Mouse (Mus musculus): Measurements from ENCODE around the gene Blmh. TPM values are rescaled to one million over a fixed set of nuclear protein-coding genes. Genes with fewer than 3 reads are reported as not detected.

The Blmh gene
- polyA plus RNA-seq, 1 experiment from 2014 or later, result 118 TPM

DNA sequence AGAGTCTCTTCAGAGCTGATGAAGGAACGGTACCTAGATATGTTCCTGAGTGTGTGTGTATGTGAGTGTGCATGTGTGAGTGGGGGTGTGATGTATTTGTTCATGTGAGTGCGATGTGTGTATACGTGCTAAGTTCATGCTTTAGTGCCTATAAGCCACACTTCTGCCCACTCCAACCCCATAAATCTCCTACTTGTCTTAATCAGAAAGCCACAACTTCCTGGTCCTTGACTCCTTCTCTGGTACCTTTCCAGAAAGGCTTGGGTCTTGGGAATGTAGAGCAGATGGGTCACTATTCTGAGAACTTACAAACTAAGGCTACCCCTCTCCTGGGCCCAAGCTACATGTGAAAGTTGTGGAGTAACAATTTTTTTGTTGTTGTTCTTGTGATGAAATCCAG, 25.9 kb upstream of the Blmh start:
- no peak for TF ChIP-seq CTCF (IDR thresholded peaks at IDR 0.05; ENCODE audit: low read depth)
- no peak for TF ChIP-seq EP300 (optimal IDR thresholded peaks at IDR 0.05)
- no peak for DNase-seq (ENCODE audit: low spot score)
- no peaks in the 10 kb centered on the region for H3K9me3 ChIP-seq (ENCODE audit: control insufficient read depth, low read length)
- 81% methylated on average over 3 of the region's 3 CpGs for WGBS
- no peak overlapping the region for H3K4me2 ChIP-seq (replicated peaks; ENCODE audit: low read depth)
- no peak overlapping the region for H3K9ac ChIP-seq (ENCODE audit: low read length)
- H3K27ac ChIP-seq (replicated peaks), result no peak overlapping the region
- H3K36me3 ChIP-seq (ENCODE audit: control insufficient read depth, insufficient read depth, low read length), result no peaks in the 10 kb centered on the region
- H3K4me3 ChIP-seq (ENCODE audit: low read depth, low read length), result no peak overlapping the region
- peaks cover 6% of the 10 kb centered on the region; the same call in 1 of the 2 replicates for H3K4me1 ChIP-seq (replicated peaks; ENCODE audit: control insufficient read depth, insufficient read depth)
- ATAC-seq (ENCODE audit: low FRiP score, low TSS enrichment), result no peak
- H3K27me3 ChIP-seq (ENCODE audit: control insufficient read depth, insufficient read depth, low read length), result no peaks in the 10 kb centered on the region

DNA sequence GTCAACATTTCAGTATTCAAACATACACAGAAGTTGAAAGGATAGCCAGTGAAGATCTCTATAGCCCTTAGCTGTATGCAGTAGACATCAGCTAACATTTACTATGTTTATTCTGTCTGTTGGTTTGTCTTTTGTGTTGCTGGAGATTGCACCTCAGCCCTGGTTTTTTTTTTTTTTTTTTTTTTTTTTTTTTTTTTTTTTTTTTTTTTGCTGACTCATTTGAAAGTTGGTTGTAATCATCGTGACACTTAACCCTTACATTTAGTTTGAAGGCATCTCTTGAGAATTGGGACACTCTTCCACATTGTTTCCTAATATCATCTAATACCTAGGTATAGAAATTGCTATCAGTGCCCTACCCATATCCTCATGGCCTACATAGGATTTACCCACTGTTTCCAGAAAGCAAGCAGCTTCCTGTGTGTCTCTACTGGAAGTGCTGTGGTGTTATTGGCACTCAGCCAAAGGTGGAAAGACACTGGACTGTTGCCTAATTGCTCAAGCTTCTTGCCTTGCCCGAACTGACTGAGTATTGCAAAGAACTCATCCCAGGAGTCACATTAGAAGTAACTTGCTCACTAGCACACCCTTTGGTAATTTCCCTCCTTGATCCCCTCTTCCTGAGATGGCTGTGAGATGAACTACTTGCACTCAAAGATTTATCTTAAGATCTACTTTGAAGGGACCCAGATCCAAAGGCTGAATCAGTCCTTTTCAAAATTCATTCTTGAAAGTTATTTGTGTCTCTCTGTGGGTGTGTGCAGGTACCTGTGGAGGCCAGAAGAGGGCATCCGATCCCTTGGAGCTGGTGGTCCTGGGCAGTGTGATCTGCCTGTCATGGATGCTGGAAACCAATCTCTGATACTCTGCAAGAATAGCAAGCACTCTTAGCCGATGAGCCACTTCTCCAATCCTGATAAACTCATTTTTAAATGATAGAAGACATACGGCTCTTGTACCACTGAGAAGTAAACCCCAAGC, 24.6 kb upstream of the Blmh start:
- no peak overlapping the region for H3K9ac ChIP-seq (ENCODE audit: low read length)
- DNase-seq (ENCODE audit: low spot score) (no peak), ATAC-seq (ENCODE audit: low FRiP score, low TSS enrichment) (no peak)
- H3K4me2 ChIP-seq (replicated peaks; ENCODE audit: low read depth), result no peak overlapping the region
- WGBS, result 50% methylated on average over 5 of the region's 5 CpGs
- H3K4me3 ChIP-seq (ENCODE audit: low read depth, low read length), result no peak overlapping the region
- peaks cover 4% of the 10 kb centered on the region; the same call in 1 of the 2 replicates for H3K4me1 ChIP-seq (replicated peaks; ENCODE audit: control insufficient read depth, insufficient read depth)
- TF ChIP-seq EP300 (optimal IDR thresholded peaks at IDR 0.05) (no peak), CTCF (IDR thresholded peaks at IDR 0.05; ENCODE audit: low read depth) (peak; percentile 71)
- H3K36me3 ChIP-seq (ENCODE audit: control insufficient read depth, insufficient read depth, low read length), result no peaks in the 10 kb centered on the region
- 0 out of 2 replicates have a peak overlapping the region, but pooled peaks have one; percentile 30 for H3K27ac ChIP-seq (replicated peaks)
- H3K9me3 ChIP-seq (ENCODE audit: control insufficient read depth, low read length), result no peaks in the 10 kb centered on the region
- H3K27me3 ChIP-seq (ENCODE audit: control insufficient read depth, insufficient read depth, low read length), result no peaks in the 10 kb centered on the region

DNA sequence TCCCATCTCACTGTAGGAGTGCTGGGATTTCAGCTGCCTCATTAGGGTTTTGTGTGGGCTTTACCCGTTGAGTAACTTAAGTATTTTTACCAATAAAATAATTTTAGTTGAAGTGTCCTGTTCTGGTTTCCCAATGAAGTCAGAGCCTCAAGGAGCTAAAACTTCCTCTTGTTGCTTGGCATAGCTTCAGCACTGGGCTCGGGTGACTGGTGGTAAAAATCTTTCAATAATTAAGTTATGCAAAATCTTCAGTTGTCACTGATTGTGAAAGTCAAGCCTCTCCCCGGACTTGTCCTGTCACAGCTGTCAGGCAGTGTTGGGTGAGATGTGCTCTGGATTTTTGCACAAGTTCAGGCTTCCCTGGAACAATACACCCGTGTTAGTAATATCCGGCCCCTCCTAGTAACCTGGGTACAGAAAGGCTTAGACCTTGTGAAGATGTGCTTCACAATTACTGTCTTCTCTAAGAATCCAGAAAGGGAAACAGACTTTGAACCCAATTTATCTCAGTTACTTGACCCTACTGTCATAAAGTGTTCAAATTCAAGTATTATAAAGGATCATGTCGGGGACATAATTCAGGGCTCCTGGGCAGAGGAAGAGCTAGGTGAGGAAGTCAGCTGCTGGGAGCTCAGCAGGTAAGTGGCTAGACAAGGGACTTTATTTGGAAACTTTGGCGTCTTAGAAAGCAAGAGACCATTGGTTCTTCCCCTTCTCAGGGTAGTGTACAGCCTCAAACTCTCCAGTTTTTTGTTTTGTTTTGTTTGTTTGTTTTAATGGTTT, 22.8 kb upstream of the Blmh start, which contains the start of gene Tmigd1:
TSS of gene Tmigd1 (plus strand) at position 581 of the 783 bp plus-strand sequence.
- 60% methylated on average over 7 of the region's 7 CpGs for WGBS
- TF ChIP-seq EP300 (optimal IDR thresholded peaks at IDR 0.05) (no peak), CTCF (IDR thresholded peaks at IDR 0.05; ENCODE audit: low read depth) (no peak)
- Histone ChIP-seq H3K9ac (ENCODE audit: low read length) (no peak within 1 kb of the TSS), H3K9me3 (ENCODE audit: control insufficient read depth, low read length) (no peaks in the 10 kb centered on the region), H3K27me3 (ENCODE audit: control insufficient read depth, insufficient read depth, low read length) (no peaks in the 10 kb centered on the region), H3K4me2 (replicated peaks; ENCODE audit: low read depth) (no peak within 1 kb of the TSS), H3K4me3 (ENCODE audit: low read depth, low read length) (no peak within 1 kb of the TSS), H3K4me1 (replicated peaks; ENCODE audit: control insufficient read depth, insufficient read depth) (peaks cover 4% of the 10 kb centered on the region; the same call in 1 of the 2 replicates), H3K36me3 (ENCODE audit: control insufficient read depth, insufficient read depth, low read length) (no peaks in the 10 kb centered on the region), H3K27ac (replicated peaks) (no peak within 1 kb of the TSS)
- no peak for ATAC-seq (ENCODE audit: low FRiP score, low TSS enrichment)
- DNase-seq (ENCODE audit: low spot score), result no peak

DNA sequence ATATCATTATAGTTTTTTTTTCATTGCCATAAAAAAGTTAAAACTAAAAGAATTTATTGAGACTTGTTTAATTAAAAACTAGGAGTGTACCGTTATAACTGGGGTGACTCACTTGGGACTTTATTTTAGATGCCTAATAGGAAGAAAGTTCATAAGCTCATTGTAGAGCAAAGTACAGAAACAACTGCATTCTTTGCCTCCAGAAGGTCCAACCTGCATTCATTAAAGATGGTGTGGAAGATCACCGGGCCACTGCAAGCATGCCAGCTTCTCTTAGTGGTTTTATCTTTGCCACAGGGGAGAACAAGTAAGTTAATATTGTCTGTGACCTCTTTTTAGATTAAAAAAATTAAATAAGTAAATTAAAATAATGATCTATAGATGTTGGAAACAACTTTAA, 20.3 kb upstream of the Blmh start:
- no peak for DNase-seq (ENCODE audit: low spot score)
- Histone ChIP-seq H3K36me3 (ENCODE audit: control insufficient read depth, insufficient read depth, low read length) (no peaks in the 10 kb centered on the region), H3K9me3 (ENCODE audit: control insufficient read depth, low read length) (no peaks in the 10 kb centered on the region), H3K4me3 (ENCODE audit: low read depth, low read length) (no peak overlapping the region), H3K27ac (replicated peaks) (no peak overlapping the region), H3K9ac (ENCODE audit: low read length) (no peak overlapping the region), H3K4me1 (replicated peaks; ENCODE audit: control insufficient read depth, insufficient read depth) (no peaks in the 10 kb centered on the region), H3K27me3 (ENCODE audit: control insufficient read depth, insufficient read depth, low read length) (no peaks in the 10 kb centered on the region), H3K4me2 (replicated peaks; ENCODE audit: low read depth) (no peak overlapping the region)
- no peak for TF ChIP-seq EP300 (optimal IDR thresholded peaks at IDR 0.05)
- ATAC-seq (ENCODE audit: low FRiP score, low TSS enrichment), result no peak
- 72% methylated on average over 2 of the region's 2 CpGs for WGBS

DNA sequence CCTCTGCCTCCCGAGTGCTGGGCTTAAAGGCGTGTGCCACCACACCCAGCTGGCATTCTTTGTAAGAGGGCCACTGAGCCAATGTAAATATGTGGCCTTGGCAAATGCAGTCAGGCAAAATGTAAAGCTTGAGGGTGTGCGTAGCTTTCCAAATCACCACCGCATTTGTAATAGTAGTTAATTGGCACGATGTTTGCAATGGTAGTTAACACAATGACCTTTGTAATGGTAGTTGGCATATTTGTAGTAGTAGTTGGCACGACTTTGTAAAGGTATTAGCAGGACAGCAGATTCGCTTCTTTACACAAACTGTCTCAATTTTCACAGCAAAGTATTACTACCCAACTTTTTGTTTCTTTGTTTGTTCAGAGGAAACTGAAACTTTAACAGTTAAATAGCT, 16.0 kb upstream of the Blmh start:
- H3K9ac ChIP-seq (ENCODE audit: low read length), result no peak overlapping the region
- DNase-seq (ENCODE audit: low spot score) (no peak), ATAC-seq (ENCODE audit: low FRiP score, low TSS enrichment) (no peak)
- WGBS, result 75% methylated on average over 7 of the region's 7 CpGs
- H3K36me3 ChIP-seq (ENCODE audit: control insufficient read depth, insufficient read depth, low read length), result no peaks in the 10 kb centered on the region
- no peak overlapping the region for H3K27ac ChIP-seq (replicated peaks)
- H3K27me3 ChIP-seq (ENCODE audit: control insufficient read depth, insufficient read depth, low read length), result no peaks in the 10 kb centered on the region
- no peak for TF ChIP-seq CTCF (IDR thresholded peaks at IDR 0.05; ENCODE audit: low read depth)
- TF ChIP-seq EP300 (optimal IDR thresholded peaks at IDR 0.05), result no peak
- no peak overlapping the region for H3K4me3 ChIP-seq (ENCODE audit: low read depth, low read length)
- no peaks in the 10 kb centered on the region for H3K4me1 ChIP-seq (replicated peaks; ENCODE audit: control insufficient read depth, insufficient read depth)
- H3K9me3 ChIP-seq (ENCODE audit: control insufficient read depth, low read length), result no peaks in the 10 kb centered on the region
- H3K4me2 ChIP-seq (replicated peaks; ENCODE audit: low read depth), result no peak overlapping the region
